Mouse (Mus musculus): Measurements from ENCODE around the gene Zic4. TPM values are rescaled to one million over a fixed set of nuclear protein-coding genes. Genes with fewer than 3 reads are reported as not detected.

Zic4 gene
- polyA plus RNA-seq, 1 experiment from 2014 or later: 43.0 TPM

GRCm38 (mm10) chr9:91399976-91400375 is 37.8 kb downstream of the Zic4 start:
- Histone ChIP-seq H3K4me3 (no peak overlapping the region), H3K4me1 (replicated peaks) (no peaks in the 10 kb centered on the region; the same call in none of the 2 replicates), H3K27ac (replicated peaks) (peak overlapping the region; percentile 33), H3K36me3 (no peaks in the 10 kb centered on the region), H3K4me2 (no peak overlapping the region), H3K9me3 (no peaks in the 10 kb centered on the region), H3K27me3 (peaks cover 94% of the 10 kb centered on the region), H3K9ac (no peak overlapping the region)
- WGBS: 22% methylated on average over 7 of the region's 7 CpGs
- ATAC-seq (ENCODE audit: low read depth): no peak

- ATAC-seq (ENCODE audit: low read depth): no peak
- Histone ChIP-seq H3K27me3 (peaks cover 94% of the 10 kb centered on the region), H3K9me3 (no peaks in the 10 kb centered on the region), H3K36me3 (no peaks in the 10 kb centered on the region), H3K4me2 (no peak overlapping the region), H3K9ac (no peak overlapping the region), H3K4me1 (replicated peaks) (peaks cover 3% of the 10 kb centered on the region; the same call in 1 of the 2 replicates), H3K4me3 (no peak overlapping the region), H3K27ac (replicated peaks) (peak overlapping the region; percentile 46)
- WGBS: 10% methylated on average over 8 of the region's 8 CpGs
Measured at GRCm38 (mm10) chr9:91400482-91401093, 38.4 kb downstream of the Zic4 start.

- WGBS: 7% methylated on average over 10 of the region's 10 CpGs
- H3K4me2 ChIP-seq: no peak overlapping the region
- no peak for ATAC-seq (ENCODE audit: low read depth)
- H3K9me3 ChIP-seq: no peaks in the 10 kb centered on the region
- no peaks in the 10 kb centered on the region for H3K36me3 ChIP-seq
- H3K9ac ChIP-seq: no peak overlapping the region
- no peak overlapping the region for H3K27ac ChIP-seq (replicated peaks)
- H3K4me1 ChIP-seq (replicated peaks): peaks cover 10% of the 10 kb centered on the region; the same call in 1 of the 2 replicates
- H3K27me3 ChIP-seq: peaks cover 96% of the 10 kb centered on the region
- no peak overlapping the region for H3K4me3 ChIP-seq
Measured at GRCm38 (mm10) chr9:91401471-91401870, 39.3 kb downstream of the Zic4 start.

- peak overlapping the region; percentile 51 for H3K4me2 ChIP-seq
- peak overlapping the region; percentile 78; the same call in 1 of the 2 replicates for H3K27ac ChIP-seq (replicated peaks)
- peak overlapping the region; percentile 30 for H3K4me3 ChIP-seq
Measured at GRCm38 (mm10) chr9:91404229-91404628, 42.0 kb downstream of the Zic4 start.

GRCm38 (mm10) chr9:91404905-91405752 is 42.9 kb downstream of the Zic4 start:
- H3K27ac ChIP-seq (replicated peaks): peak overlapping the region; percentile 78
- H3K4me2 ChIP-seq: peak overlapping the region; percentile 51
- H3K36me3 ChIP-seq: no peaks in the 10 kb centered on the region
- peak overlapping the region; percentile 63 for H3K9ac ChIP-seq
- peaks cover 91% of the 10 kb centered on the region for H3K27me3 ChIP-seq
- peaks cover 10% of the 10 kb centered on the region; the same call in 1 of the 2 replicates for H3K4me1 ChIP-seq (replicated peaks)
- H3K4me3 ChIP-seq: peak overlapping the region; percentile 30
- no peak; the same call in 1 of the 2 replicates for ATAC-seq (ENCODE audit: low read depth)
- no peaks in the 10 kb centered on the region for H3K9me3 ChIP-seq
- under 1% methylated on average over 27 of the region's 27 CpGs for WGBS

More at GRCm38 (mm10) chr9:91404229-91404628, 42.0 kb downstream of the Zic4 start:
- WGBS: 3% methylated on average over 13 of the region's 13 CpGs
- H3K4me1 ChIP-seq (replicated peaks): peaks cover 10% of the 10 kb centered on the region; the same call in 1 of the 2 replicates
- H3K9me3 ChIP-seq: no peaks in the 10 kb centered on the region
- peak overlapping the region; percentile 63; the same call in 1 of the 2 replicates for H3K9ac ChIP-seq
- no peak for ATAC-seq (ENCODE audit: low read depth)
- no peaks in the 10 kb centered on the region for H3K36me3 ChIP-seq
- H3K27me3 ChIP-seq: peaks cover 91% of the 10 kb centered on the region

- H3K27me3 ChIP-seq: peaks cover 91% of the 10 kb centered on the region
- H3K27ac ChIP-seq (replicated peaks): peak overlapping the region; percentile 78
- H3K9ac ChIP-seq: peak overlapping the region; percentile 63
- peak; percentile 47; the same call in 1 of the 2 replicates for ATAC-seq (ENCODE audit: low read depth)
- no peaks in the 10 kb centered on the region for H3K9me3 ChIP-seq
- peak overlapping the region; percentile 51 for H3K4me2 ChIP-seq
- H3K4me3 ChIP-seq: peak overlapping the region; percentile 30
- peaks cover 10% of the 10 kb centered on the region; the same call in 1 of the 2 replicates for H3K4me1 ChIP-seq (replicated peaks)
- under 1% methylated on average over 16 of the region's 16 CpGs for WGBS
- no peaks in the 10 kb centered on the region for H3K36me3 ChIP-seq
Measured at GRCm38 (mm10) chr9:91405753-91406178, 43.6 kb downstream of the Zic4 start.

GRCm38 (mm10) chr9:91406258-91406763 is 44.1 kb downstream of the Zic4 start:
- H3K4me3 ChIP-seq: peak overlapping the region; percentile 30
- H3K36me3 ChIP-seq: no peaks in the 10 kb centered on the region
- under 1% methylated on average over 6 of the region's 6 CpGs for WGBS
- no peak for ATAC-seq (ENCODE audit: low read depth)
- H3K9ac ChIP-seq: peak overlapping the region; percentile 63
- H3K4me1 ChIP-seq (replicated peaks): peaks cover 10% of the 10 kb centered on the region; the same call in 1 of the 2 replicates
- H3K27me3 ChIP-seq: peaks cover 91% of the 10 kb centered on the region
- peak overlapping the region; percentile 78 for H3K27ac ChIP-seq (replicated peaks)
- H3K4me2 ChIP-seq: peak overlapping the region; percentile 51
- no peaks in the 10 kb centered on the region for H3K9me3 ChIP-seq

GRCm38 (mm10) chr9:91409771-91410170 is 47.6 kb downstream of the Zic4 start:
- Histone ChIP-seq H3K4me3 (no peak overlapping the region), H3K9me3 (no peaks in the 10 kb centered on the region), H3K36me3 (no peaks in the 10 kb centered on the region), H3K4me1 (replicated peaks) (peaks cover 22% of the 10 kb centered on the region), H3K27me3 (peaks cover 79% of the 10 kb centered on the region), H3K9ac (no peak overlapping the region), H3K27ac (replicated peaks) (peak overlapping the region; percentile 52), H3K4me2 (peak overlapping the region; percentile 27)
- no peak for ATAC-seq (ENCODE audit: low read depth)
- 11% methylated on average over 3 of the region's 3 CpGs for WGBS

- Histone ChIP-seq H3K4me2 (peak overlapping the region; percentile 46), H3K36me3 (no peaks in the 10 kb centered on the region), H3K27ac (replicated peaks) (peak overlapping the region; percentile 46; the same call in 1 of the 2 replicates), H3K9me3 (no peaks in the 10 kb centered on the region), H3K27me3 (peaks cover 87% of the 10 kb centered on the region), H3K4me3 (peak overlapping the region; percentile 22), H3K4me1 (replicated peaks) (peaks cover 11% of the 10 kb centered on the region), H3K9ac (no peak overlapping the region)
- 1% methylated on average over 12 of the region's 12 CpGs for WGBS
- peak; percentile 52 for ATAC-seq (ENCODE audit: low read depth)
Measured at GRCm38 (mm10) chr9:91414007-91414661, 51.9 kb downstream of the Zic4 start.

- peak overlapping the region; percentile 9 for H3K4me3 ChIP-seq
- no peaks in the 10 kb centered on the region for H3K36me3 ChIP-seq
- peaks cover 8% of the 10 kb centered on the region; the same call in 1 of the 2 replicates for H3K4me1 ChIP-seq (replicated peaks)
- no peak overlapping the region for H3K9ac ChIP-seq
- H3K27me3 ChIP-seq: peaks cover 71% of the 10 kb centered on the region
- ATAC-seq (ENCODE audit: low read depth): no peak
- peak overlapping the region; percentile 38 for H3K4me2 ChIP-seq
- H3K27ac ChIP-seq (replicated peaks): no peak overlapping the region
- no peaks in the 10 kb centered on the region for H3K9me3 ChIP-seq
- WGBS: 1% methylated on average over 18 of the region's 18 CpGs
Measured at GRCm38 (mm10) chr9:91420441-91420840, 58.2 kb downstream of the Zic4 start.
